Mouse (Mus musculus) lung, postnatal 0 days (tissue): ENCODE results near the gene Rab28. TPM values are rescaled to one million over a fixed set of nuclear protein-coding genes. Genes with fewer than 3 reads are reported as not detected.

Experiments used
- ATAC-seq: fragments of 200-750 bp; cut with Nextera tagmentation; 2 replicates; pipeline ENCODE4 v1.8.0; 2017; ENCODE audit warnings: moderate library complexity
- DNase-seq: peaks from one replicate; pipeline ENCODE4 v3.0.0-alpha.2; 2016; ENCODE audit warnings: low spot score
- H3K27ac ChIP-seq: fragments of 300-500 bp; sonication (generic); 2 replicates; pipeline ENCODE4 v1.5.1; 2014; ENCODE audit warnings: antibody characterized with exemption, mild to moderate bottlenecking, low read length, mixed read lengths
- H3K27me3 ChIP-seq: fragments of 300-500 bp; sonication (generic); replicated peaks from 2 replicates; pipeline ENCODE4 v1.6.1; 2014; ENCODE audit warnings: low read length, mixed read lengths; ENCODE audit not compliant: insufficient read depth
- H3K36me3 ChIP-seq: fragments of 300-500 bp; sonication (generic); 2 replicates; pipeline ENCODE4 v1.6.1; 2014; ENCODE audit warnings: low read length, mixed read lengths; ENCODE audit not compliant: insufficient read depth
- H3K4me1 ChIP-seq: fragments of 300-500 bp; sonication (generic); 2 replicates; pipeline ENCODE4 v1.6.1; 2014; ENCODE audit warnings: antibody characterized with exemption, low read depth, low read length, mixed read lengths; ENCODE audit not compliant: insufficient read depth
- H3K4me2 ChIP-seq: fragments of 300-500 bp; sonication (generic); replicated peaks from 2 replicates; pipeline ENCODE4 v1.6.1; 2014; ENCODE audit warnings: low read depth, mild to moderate bottlenecking, low read length, moderate library complexity, mixed read lengths
- H3K4me3 ChIP-seq: fragments of 300-500 bp; sonication (generic); 2 replicates; pipeline ENCODE4 v1.5.1; 2014; ENCODE audit warnings: low read depth, low read length
- H3K9ac ChIP-seq: fragments of 300-500 bp; sonication (generic); replicated peaks from 2 replicates; pipeline ENCODE4 v1.6.1; 2014; ENCODE audit warnings: low read depth, mild to moderate bottlenecking
- H3K9me3 ChIP-seq: fragments of 300-500 bp; sonication (generic); 2 replicates; pipeline ENCODE4 v1.6.1; 2016; ENCODE audit warnings: low read length, mixed read lengths
- CTCF ChIP-seq: IDR thresholded peaks from 2 replicates; pipeline ENCODE4 v1.5.1; 2016; ENCODE audit warnings: antibody characterized with exemption, mild to moderate bottlenecking
- EP300 ChIP-seq: IDR thresholded peaks from 2 replicates; pipeline ENCODE4 v1.6.1; 2016; ENCODE audit warnings: antibody characterized with exemption, mild to moderate bottlenecking, control low read depth
- WGBS: fragments of 180-500 bp; shearing (Covaris S2); extraction: QIAGEN DNeasy Blood & Tissue Kit; methylation state at CpG from one replicate; pipeline ENCODE4 v1.1.7; 2014; 5-methylcytosine and 5-hydroxymethylcytosine counted together
- polyA plus RNA-seq: library from polyadenylated mRNA; unstranded; fragments of >200 nt; fragmentation: Nextera tagmentation; extraction: Ambion mirVana; gene quantifications from 2 replicates; pipeline ENCODE4 v1.2.1, GENCODE M21; 2015

The Rab28 gene
- polyA plus RNA-seq, 1 experiment from 2014 or later = 53.7 TPM

- no peaks in the 10 kb centered on the region for H3K36me3 ChIP-seq
- no peaks in the 10 kb centered on the region for H3K9me3 ChIP-seq
- H3K9ac ChIP-seq = no peak overlapping the region
- 0 out of 2 replicates have a peak, but pooled peaks cover 5% of the 10 kb centered on the region for H3K27me3 ChIP-seq
- WGBS = 40% methylated on average over 1 of the region's 1 CpGs
- H3K4me2 ChIP-seq = no peak overlapping the region
- DNase-seq = no peak
- no peak for ATAC-seq
- no peaks in the 10 kb centered on the region; the same call in 1 of the 2 replicates for H3K4me1 ChIP-seq
- no peak overlapping the region for H3K4me3 ChIP-seq
- no peak overlapping the region for H3K27ac ChIP-seq
- TF ChIP-seq CTCF = no peak
- no peak for TF ChIP-seq EP300
Measured at GRCm38 (mm10) chr5:41618966-41619365, 89.0 kb downstream of the Rab28 start.

DNA sequence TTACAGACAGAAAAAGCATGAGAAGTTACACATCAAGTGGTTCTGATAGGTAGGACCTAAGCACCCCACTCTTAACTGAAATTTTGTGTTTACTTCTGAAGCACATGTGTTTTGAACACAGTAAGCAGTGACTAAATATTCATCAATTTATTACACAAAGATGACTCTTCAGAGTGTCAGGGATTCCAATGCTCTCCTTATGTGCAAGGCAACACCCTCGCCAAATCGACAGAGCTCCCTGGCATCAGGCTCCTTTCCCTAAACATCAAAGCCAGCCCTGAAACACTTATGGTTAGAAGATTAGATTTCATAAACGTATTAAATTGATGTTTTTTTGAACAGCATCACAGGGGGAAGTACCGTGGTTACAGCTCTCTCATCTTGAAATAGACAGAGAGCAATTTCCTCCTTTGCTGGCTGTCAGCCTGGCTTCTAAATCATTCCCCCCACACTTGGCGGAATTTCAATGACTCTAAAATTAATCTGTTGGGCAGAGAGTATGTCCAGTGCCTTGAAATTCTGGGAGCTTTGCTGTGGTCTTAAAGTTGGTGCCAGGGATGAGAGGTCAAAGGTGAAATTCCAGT, 97.4 kb downstream of the Rab28 start:
- no peak for DNase-seq
- 31% methylated on average over 5 of the region's 5 CpGs for WGBS
- Histone ChIP-seq H3K27ac (no peak overlapping the region), H3K4me1 (no peaks in the 10 kb centered on the region), H3K9ac (no peak overlapping the region), H3K9me3 (no peaks in the 10 kb centered on the region), H3K27me3 (no peaks in the 10 kb centered on the region), H3K36me3 (no peaks in the 10 kb centered on the region), H3K4me2 (no peak overlapping the region), H3K4me3 (no peak overlapping the region)
- no peak for TF ChIP-seq CTCF
- no peak for ATAC-seq

- no peaks in the 10 kb centered on the region for H3K27me3 ChIP-seq
- H3K4me3 ChIP-seq = no peak overlapping the region
- no peaks in the 10 kb centered on the region for H3K36me3 ChIP-seq
- H3K4me2 ChIP-seq = no peak overlapping the region
- no peaks in the 10 kb centered on the region for H3K4me1 ChIP-seq
- no peak overlapping the region for H3K9ac ChIP-seq
- 90% methylated on average over 3 of the region's 3 CpGs for WGBS
- TF ChIP-seq CTCF = no peak
- no peak for TF ChIP-seq EP300
- no peak overlapping the region for H3K27ac ChIP-seq
- no peak for DNase-seq
- no peaks in the 10 kb centered on the region for H3K9me3 ChIP-seq
- no peak for ATAC-seq
Measured at GRCm38 (mm10) chr5:41596242-41597117, 111.5 kb downstream of the Rab28 start.

GRCm38 (mm10) chr5:41595199-41595598, 112.8 kb downstream of the Rab28 start:
- ATAC-seq (no peak), DNase-seq (no peak)
- Histone ChIP-seq H3K36me3 (no peaks in the 10 kb centered on the region), H3K9ac (no peak overlapping the region), H3K9me3 (no peaks in the 10 kb centered on the region), H3K27ac (no peak overlapping the region), H3K4me2 (no peak overlapping the region), H3K4me1 (no peaks in the 10 kb centered on the region), H3K4me3 (no peak overlapping the region), H3K27me3 (no peaks in the 10 kb centered on the region)
- WGBS = 20% methylated on average over 3 of the region's 3 CpGs
- TF ChIP-seq CTCF = no peak
- TF ChIP-seq EP300 = no peak

DNA sequence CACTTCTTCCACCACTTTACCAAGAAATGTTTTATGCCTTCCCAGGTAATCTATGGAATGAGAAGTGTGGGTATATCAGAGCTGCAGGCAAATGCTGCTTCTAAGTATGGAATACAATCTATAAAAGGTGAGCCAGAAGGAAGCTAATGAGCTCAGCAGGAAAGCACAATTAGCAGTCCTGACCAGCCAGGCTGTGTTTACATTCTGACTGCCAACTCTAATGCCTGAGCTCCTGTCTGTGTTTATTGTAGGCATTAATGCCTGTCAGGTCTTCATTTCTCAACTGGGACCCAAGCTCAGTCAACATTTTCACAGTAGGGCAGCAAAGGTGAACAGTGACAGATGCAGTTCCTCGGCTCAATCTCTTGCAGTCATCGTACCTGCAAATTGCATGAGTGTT, 129.9 kb downstream of the Rab28 start:
- Histone ChIP-seq H3K27ac (no peak overlapping the region), H3K4me1 (no peaks in the 10 kb centered on the region), H3K9me3 (no peaks in the 10 kb centered on the region), H3K36me3 (no peaks in the 10 kb centered on the region), H3K4me3 (no peak overlapping the region), H3K4me2 (no peak overlapping the region), H3K9ac (no peak overlapping the region), H3K27me3 (no peaks in the 10 kb centered on the region)
- 36% methylated on average over 2 of the region's 2 CpGs for WGBS
- DNase-seq (no peak), ATAC-seq (no peak)
- TF ChIP-seq CTCF (no peak), EP300 (no peak)

Other genes with a start within 250 kb of the Rab28 start
- gene Nkx3-2, start 56.3 kb upstream of the Rab28 start, polyA plus RNA-seq = not detected in 2 replicates
- gene Bod1l, start 136.2 kb upstream of the Rab28 start, polyA plus RNA-seq = 19.7 and 22.3 TPM in 2 replicates